Mouse (Mus musculus) kidney, postnatal 10 days (tissue): ENCODE results near the gene Gm10638.
A peak's percentile ranks its signal among the peaks of the same experiment; 100 is the strongest.

Experiments
- DNase-seq: peaks from one replicate; pipeline ENCODE4 v3.0.0; 2021; ENCODE audit warnings: mixed read lengths

Gm10638 gene

DNA sequence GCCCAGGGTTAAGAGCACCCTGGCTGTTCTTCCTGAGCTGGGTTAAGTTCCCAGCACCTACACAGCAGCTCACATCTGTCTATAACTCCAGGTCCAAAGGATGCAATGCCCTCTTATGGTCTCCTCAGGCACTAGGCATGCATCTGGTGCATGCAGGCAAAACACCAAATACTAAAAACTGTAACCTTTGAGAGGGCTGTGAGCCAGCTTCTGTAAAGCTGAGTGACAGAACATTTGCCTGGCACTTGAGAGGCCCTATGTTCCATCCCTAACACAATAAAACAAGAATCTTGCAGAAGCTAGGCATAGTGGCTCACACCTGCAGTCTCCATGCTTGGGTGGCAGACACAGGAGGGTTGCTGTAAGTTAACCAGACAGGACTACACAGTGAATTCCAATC, 3.9 kb upstream of the Gm10638 start:
- DNase-seq = no peak

DNA sequence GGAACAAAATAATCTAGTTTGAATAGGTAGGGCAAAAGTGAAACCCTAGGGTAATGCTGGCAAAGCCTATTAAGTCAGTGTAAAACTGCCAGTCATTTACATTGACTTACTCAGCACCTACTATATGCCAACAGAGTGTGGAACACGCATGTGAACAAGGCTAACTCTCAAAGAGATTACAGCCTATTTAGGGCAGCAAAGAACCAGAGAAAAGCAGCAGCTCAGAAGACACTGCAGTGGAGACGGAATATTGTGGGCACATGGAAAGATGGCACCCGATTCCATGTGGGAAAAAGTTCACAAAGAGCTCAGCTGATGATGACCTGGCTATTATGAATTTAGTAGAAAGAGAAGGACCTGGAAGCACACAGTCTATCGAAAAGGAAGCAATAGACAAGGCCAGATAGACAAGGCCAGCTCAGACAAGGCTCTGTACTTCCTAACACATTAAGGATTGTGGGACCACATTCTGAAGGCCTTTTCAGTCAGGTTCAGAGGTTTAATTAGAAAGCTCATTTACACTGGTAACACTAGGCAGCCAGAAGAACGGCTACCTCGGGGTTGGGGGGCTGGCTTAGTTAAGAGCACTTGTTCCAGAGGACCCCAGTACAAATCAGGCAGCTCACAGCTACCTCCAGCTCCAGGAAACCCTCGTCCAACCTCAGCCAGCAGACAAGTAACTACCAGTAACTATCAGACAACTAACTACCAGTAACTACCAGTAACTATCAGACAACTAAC, 2.7 kb upstream of the Gm10638 start:
- DNase-seq = no peak

DNA sequence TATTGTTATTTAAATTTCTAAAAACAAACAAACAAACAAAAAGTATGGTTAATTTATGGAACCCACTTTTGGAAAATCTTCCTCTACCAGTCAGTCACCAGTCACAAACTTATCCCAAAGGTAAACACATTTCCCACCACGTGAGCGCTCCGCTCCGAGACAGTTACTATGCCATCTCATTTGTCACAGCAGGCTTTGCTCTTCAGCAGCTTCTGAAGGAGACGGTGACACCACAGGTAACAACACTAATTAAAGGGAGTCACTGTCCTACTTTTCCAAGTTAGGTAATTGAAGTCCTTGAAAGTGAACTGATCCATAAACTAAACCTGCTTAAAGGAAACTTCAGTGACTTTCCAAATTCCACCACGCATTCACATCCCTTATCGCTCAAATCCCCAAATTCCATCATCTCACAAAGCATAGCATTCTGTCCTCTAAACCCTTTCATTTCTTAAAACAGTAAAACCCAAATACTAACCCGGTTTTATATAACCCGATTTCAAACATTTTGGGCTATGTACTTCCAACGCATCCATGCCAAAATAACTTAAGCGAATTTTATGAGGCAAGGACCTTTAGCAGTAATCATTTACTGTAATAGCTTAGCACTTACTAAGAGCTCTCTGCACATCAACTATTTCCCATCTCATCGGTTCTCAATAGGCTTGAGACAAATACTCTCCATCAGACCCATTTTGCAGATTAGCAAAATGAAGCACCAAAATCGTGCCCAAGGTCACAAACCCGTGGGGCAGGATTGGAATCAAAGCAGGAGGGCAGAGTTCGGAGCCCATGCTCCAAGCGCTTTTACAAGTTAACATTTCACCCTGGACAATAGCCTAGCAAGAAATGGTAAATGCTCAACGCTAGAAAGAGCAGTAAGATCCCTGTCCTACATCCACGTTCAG, 932 bp upstream of the Gm10638 start:
- DNase-seq = no peak

DNA sequence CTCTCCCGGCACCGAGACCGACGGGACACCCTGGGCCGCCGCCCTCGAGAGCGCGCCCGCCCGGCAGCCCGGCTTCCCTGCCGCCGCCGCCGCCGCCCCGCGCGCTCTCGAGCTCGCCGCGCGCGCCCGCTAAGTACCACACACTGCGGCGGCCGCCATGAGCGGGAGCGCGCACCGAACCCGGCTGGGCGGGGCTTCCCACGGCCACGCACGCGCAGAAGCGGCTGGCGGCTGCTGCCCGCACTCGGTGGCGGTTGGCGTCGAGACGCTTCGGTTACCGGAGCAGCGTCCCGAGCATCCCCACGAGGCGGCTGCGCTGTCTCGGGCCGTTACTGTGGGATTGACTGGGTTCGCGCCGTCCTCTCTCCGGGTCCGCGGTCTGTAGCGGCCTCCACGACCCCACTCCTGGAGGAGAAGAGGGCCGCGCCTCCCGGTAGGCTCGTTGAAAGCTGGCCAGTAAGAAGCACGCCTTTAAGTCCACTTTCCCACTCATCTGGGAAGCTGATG, 489 bp downstream of the Gm10638 start:
- DNase-seq = peak; percentile 97

DNA sequence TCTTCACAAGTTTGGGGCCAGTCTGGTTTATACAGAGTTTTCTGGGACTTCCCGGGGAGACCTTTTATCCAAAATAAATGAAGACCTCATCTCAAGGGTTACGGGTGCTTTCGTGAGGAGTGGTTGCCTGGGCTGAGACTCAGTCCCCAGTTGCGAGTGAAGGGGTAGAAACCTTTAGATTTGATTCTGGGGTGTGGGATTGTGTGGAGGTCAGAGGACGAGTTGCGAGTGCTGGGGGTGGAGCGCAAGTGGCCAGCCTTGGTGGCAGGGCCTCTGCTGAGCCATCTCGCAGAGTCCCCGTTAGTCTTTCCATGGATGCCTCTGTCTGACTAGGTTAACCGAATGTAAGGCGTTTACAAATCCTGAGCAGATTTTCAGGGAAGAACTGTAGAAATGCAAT, 1.0 kb downstream of the Gm10638 start:
- DNase-seq = peak; percentile 45

DNA sequence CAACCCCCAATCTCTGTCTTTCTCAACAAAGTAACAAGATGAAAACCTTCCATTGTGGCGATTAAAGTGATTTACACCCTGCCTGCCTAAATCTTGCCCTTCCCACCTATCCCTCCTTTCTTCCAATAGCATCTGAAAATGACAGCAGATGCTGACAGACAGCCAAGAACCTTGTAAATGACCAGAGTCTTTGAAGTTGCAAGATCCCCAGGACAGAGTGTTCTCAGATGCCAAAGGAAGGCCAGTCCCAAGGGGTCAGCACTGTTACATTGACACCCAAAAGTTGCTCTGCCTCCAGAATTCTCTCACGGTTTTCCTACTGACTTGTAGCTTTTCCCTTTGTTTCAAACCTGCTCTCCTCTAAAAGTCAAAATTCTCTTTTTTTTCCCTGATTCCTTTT, 4.3 kb downstream of the Gm10638 start:
- DNase-seq = no peak

DNA sequence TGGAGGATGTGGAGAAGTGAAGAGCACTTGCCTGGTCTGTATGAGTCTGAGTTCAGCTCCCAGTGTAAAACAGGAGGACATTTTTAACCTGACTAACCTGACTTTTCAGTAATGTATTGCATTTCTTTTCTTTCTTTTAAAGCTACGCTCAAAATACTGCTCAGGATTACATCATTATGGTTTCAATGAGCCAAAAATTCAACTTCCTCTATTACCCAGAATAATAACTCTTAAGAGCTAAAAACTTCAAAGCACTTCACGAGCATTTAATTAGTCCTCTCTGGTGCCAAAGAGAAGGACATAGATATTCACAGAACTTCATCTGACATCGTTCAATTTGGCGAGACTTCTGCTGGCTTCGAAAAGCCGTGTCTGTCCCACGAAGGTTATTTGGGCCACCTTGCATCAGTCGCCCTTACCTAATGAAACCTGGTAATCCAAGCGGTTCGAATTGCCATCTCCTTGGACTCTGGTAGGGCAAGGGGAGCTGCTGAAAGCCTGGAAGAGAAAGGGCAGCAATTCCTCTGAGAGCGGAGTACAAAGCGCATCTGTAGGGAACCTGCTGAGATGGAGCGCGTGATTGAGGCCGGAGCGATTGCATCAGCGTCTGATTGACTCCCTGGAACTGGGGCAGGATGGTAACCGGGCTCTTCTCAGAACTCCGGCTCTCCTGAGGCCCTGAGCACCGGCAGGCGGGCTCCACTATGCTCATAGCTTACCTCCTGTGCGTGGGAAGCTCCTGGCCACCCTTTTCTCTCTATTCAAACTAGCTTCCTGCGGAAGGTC, 11.6 kb downstream of the Gm10638 start:
- DNase-seq = peak; percentile 50

DNA sequence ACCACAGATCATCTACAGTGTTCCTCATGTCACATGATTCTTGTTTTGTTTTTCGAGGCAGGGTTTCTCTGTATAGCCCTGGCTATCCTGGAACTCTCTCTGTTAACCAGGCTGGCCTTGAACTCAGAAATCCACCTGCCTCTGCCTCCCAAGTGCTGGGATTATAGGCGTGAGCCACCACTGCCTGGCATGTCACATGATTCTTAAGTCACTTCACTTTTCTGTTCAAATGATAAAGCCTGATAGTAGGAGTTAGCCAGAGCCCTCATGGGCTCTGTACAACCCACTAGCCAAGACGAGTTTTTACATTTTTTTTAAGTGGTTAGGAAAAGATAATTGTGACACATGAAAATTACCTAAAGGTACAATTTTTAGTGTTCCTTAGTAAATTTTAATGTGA, 13.2 kb downstream of the Gm10638 start:
- no peak for DNase-seq

DNA sequence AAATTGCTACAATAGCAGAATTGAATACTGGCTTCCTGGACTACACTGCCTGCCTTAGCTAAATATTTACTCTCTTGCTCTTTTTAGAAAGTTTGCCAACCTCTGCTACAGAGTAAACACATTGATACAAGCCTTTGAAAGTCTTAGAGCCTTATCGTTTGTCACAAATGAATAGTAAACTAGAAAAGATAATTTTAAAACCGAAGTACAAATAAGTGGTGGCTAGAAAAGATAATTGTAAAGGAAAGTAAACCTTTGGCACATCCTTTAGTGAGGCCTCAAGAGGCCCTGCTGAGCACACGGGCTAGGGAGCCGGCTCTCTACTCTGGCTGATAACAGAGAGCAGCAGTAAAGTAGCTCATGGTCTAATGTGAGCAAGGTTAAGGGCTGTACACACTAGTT, 13.6 kb downstream of the Gm10638 start:
- DNase-seq = no peak

DNA sequence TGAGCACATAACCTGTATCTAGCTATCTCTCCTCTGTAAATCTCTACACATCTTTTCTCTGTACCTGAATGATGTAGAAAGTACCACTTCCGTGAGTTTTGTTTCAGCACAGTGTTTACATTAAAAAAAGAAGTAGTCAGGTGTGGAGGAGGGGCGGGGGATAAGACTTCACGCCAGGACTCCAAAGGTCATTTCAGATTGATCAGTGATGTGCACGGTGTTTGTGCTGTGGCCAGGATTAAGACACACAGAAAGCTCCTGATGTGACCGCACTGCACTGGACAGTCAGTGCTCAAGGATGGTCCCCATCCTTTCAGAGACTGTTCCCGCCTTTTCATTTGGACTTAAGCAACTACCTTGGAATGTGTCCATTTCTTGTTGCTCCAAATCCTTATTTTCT, 15.2 kb downstream of the Gm10638 start:
- no peak for DNase-seq

DNA sequence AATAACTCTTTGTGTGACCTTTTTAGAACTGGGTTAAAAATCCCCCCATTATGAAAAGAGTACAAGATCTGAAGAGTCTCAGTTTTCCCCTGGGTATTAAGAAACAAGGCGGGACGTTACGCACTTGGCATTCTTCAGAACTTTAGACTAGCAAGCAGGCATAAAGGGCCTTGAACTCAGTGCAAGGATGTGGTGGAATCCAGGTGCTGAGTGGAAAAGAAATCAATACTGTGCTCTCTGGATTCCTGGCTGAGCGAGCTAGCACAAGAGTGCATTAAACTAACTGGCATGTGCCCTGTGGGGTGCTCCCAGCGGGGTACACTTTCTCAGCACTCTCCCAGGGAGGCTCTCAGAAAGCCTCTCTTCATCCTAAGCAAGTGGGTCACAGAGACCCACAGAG, 17.3 kb downstream of the Gm10638 start:
- no peak for DNase-seq

DNA sequence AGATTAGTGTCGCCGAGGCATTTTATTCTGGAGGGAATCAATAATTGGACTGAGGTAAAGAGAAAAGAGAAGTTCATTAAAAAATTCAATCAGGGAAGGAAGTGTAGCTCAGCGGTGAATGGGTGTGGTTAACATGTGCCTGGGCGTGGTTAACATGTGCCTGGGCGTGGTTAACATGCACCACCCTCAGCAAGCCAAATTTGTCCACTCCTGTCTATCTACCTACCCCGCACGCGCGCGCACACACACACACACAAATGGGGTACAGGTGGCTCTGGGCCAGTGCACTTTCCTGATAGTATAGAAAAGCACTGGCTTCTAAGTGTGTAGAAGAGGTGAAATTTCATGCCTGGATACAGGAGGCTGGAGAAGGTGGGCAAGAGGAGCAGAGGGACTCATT, 19.7 kb downstream of the Gm10638 start:
- DNase-seq = no peak

DNA sequence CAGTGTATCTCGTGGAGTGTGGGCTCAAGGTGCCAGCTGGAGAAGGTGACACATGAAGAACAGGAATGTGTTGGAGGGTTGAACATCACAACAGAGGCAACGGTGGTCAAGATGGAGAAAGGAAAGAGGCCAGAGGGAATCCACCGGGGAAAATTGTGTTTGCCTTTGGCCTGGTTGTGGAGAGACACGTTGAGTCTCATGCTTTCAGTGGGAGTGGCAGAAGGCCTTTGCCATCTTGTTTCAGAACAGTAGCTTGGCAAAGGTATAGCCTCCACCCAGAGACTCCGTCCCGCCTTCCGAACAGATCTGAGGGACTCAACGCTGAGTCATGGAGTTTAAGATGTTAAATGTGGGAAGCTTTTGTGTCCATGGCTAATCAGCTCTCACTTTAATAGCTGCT, 20.2 kb downstream of the Gm10638 start:
- no peak for DNase-seq

DNA sequence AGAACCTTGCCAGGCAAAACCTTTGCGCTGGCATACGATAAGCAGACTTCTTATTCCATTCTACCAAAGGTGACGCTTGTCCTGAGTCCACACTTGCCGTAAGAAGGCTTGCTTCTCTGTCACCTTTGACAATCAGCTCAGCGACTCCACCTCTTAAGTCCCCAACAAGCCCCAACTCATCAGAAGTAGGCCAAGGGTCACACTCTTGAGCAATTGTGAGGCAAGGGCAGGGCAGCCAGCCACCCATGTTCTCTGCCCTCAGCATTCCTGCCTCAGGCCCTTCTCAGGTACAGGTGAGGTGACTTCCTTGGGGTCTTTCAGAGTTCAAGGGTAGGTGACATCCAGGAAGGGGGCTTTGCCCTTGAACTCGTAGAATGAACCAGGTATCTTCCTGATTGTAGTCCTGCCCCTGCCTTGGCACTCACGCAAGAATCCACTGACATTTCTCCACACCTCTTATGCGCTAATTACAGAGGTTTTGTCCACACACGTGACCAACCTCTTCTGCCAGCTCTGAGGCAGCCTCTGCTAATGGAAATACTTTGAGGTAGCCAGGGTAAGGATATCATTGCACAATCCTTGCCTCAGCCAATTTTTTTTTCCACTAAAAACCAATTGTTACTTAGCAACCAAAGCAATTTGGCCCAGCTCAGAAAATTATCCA, 21.2 kb downstream of the Gm10638 start:
- no peak for DNase-seq

DNA sequence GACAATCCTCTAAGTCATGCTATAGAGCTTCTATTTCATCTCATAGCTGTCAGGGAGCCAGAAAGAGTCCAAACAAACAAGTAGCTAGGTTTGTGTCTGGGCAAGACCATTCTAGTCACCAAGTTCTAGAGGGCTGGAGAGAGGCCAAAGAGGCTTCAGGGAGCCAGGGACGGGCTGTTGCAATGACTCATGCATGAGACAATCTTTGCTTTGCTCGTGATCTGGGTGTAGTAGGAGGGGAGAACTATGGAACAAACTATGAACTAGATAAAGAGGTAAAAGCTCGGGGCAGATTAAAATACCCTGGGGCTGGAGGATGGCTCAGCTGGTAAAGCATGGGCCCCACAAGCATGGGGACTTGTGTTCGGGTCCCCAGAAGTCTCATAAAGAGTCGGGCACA, 23.0 kb downstream of the Gm10638 start:
- peak; percentile 24 for DNase-seq

DNA sequence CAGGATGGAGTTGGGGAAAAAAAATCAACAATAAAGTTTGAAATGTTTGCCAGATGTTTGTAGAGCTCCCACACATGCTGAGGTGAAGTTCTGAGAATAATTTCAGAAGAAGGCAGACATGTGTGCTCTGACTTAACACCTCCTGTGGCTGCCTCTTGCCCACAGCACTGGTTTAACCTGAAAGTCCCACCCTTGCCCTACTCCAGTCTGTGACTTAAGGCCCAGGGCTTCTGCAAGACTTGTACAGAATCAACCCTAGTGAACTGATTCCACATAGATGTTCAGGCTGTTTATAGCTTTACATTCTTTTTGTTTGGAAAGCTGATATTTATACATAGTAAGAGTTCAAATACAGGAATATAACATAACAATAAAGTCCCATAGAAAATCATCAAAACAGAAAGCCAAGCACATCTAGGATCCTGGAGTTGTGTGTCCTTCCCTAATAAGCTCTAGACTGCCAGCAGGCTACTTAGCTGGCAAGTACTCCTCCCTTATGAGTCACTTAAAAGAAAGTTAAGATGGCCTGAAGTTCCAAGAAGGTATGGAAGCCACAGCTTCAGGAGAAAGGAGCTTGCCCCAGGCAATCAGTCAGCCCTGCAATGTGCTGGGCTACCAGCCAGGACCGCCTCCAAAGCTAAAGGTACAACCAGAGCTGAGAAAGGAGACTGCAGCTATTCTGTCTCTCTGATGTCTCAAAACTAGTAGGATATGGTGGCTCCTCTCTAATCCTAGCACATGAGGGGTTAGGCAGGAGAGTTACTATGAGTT, 24.6 kb downstream of the Gm10638 start:
- DNase-seq = peak; percentile 45

DNA sequence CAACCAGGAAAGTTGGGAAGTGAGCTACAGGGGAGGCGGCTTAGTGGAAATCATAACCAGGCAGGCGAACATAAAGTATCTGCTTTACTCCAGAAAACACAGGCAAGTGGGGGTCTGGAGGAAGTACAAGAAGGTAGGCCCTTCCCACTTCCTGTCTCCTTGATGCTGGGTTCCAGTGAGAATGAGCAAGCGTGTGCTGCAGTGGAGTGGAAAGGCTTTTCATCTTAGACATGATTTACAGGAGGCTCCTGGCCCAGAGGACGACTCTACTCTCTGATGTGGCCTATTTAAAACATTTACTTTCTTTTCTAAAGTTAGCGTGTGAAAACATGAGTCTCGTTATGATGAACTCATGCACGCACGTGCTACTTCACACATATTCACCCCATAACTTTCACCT, 33.7 kb downstream of the Gm10638 start:
- no peak for DNase-seq

DNA sequence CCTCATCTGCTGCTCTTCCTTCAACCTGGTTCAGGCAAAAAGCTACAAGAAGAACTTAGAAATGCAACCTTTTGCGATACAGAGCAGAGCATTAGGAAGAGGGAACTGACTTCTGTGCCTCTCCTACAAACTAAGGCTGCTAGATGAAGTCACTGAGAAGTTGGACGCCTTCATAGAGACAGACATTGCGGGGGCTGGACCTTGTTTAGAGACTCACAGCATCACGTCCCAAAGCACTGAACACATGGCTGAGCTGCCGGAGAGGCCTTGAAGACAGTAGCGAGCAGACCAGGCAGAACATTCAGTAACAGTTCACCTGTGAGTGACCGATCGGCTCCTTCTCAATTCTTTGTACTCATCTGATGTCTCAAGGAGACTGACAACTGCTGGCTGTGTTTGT, 35.6 kb downstream of the Gm10638 start:
- DNase-seq = no peak

DNA sequence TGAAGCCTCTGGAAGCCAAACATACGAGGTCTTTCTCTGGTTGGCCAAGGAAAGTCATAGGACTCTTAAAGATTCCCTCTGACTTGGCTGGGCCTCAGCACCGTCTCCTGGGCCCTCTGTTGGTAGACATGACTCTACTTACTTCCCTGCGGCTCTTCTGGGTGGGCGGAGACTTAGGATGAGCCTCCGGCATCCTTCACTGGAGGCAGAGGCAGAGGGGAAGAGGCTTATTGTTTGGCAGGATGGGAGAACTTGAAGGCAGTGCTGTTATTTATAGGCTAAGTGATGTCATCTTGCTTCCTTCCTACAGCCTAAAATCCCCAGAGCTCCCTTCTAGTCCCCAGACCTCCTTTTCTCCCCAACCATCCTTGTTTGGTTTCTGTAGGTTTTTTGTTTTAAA, 41.0 kb downstream of the Gm10638 start:
- peak; percentile 39 for DNase-seq

DNA sequence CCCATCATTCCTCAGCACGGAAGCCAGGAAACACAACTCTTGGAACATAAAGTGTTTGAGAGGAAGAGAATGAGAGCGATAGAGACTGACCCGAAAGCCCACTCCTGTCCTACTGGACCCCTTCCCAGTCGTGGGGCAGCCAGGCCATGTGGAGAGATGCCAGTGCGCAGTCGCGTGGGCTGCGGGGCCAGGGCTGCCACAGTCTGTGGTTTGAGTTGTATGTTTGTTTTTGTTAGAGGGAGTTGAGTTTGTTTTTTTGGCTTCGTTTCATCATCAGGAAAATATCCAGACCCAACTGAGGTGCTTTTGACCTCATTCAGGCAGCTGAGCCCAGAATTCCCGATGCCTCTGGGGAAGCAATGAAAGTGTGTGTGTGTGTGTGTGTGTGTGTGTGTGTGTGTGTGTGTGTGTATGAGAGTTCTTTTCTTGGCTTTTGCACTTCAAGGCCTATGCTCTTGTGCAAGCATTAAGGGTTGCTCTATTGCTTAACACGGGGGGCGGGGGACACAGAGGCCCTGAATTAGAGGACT, 42.5 kb downstream of the Gm10638 start:
- peak; percentile 65 for DNase-seq

DNA sequence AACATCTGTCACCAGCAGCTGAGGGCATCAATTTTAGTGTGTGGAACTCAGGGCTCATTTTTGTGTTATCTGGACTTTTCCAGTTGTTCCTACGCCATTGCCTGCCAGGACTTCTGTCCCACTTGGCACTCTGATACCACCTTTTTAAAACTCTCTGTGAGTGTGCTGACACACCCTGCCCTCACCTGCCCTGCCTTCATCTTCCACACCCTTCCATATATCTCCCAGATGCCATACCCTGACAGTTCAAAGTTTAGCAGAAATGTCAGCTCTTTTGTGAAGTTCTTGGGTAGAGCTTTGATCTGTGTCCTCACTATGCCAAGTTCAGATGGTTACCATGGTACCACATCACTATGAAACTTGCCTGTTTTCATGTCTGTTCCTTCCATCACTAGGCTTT, 44.1 kb downstream of the Gm10638 start:
- DNase-seq = no peak

DNA sequence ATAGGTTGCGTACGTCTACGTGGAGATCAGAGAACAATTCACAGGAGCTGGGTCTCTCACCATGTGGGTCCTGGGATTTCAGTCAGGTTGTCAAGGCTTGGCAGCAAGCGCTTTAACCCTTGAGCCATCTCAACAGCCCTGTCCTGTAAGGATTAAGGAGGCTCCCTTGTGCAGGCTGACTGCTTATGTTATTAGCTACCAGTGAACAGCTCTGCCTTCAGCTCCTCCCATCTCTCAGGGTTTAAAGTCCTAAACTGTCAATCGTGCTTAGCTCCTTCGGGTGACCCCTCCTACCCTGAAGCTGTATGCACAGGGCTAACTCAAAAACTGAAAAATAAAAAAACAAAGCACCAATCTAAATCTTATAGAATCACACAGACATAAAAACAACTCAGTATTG, 46.0 kb downstream of the Gm10638 start:
- no peak for DNase-seq
